Mouse (Mus musculus): ENCODE measurements around the gene Fgg. TPM values are rescaled to one million over a fixed set of nuclear protein-coding genes. Genes with fewer than 3 reads are reported as not detected.

Fgg gene
- not detected for polyA plus RNA-seq (2012; fragmentation: generic; extraction: Trizol)
- long read RNA-seq, experiment 1 = 0 reads
- long read RNA-seq, experiment 2 = 0 reads

- Histone ChIP-seq H3K79me2 (ENCODE audit: control insufficient read depth, insufficient read depth) (no peaks in the 10 kb centered on the region), H3K79me3 (ENCODE audit: low read depth) (no peaks in the 10 kb centered on the region), H3ac (ENCODE audit: control insufficient read depth, insufficient read length, low read depth) (no peak within 1 kb of the TSS), H3K27me3 (ENCODE audit: control insufficient read depth, insufficient read depth, insufficient read length) (peaks cover 11% of the 10 kb centered on the region), H3K36me3 (ENCODE audit: control insufficient read depth, insufficient read depth) (no peaks in the 10 kb centered on the region), H3K4me3 (ENCODE audit: insufficient read depth, poor library complexity, severe bottlenecking) (no peak within 1 kb of the TSS)
- no peak for TF ChIP-seq FOSL1 (IDR thresholded peaks at IDR 0.05; ENCODE audit: insufficient read depth, low read length, poor library complexity, severe bottlenecking)
- TF ChIP-seq MYOD1 (IDR thresholded peaks at IDR 0.05; ENCODE audit: control insufficient read depth, insufficient read length, low read depth) = no peak
- no peak for TF ChIP-seq CEBPB (IDR thresholded peaks at IDR 0.05; ENCODE audit: low read depth)
- TF ChIP-seq MAX (IDR thresholded peaks at IDR 0.05) = no peak
Measured at GRCm38 (mm10) chr3:83007557-83007956, at the start of gene Fgg. TSS of gene Fgg (plus strand) at chr3:83007724.

GRCm38 (mm10) chr3:82971046-82971445 lies 36.5 kb upstream of the Fgg start:
- Histone ChIP-seq H3K79me3 (ENCODE audit: low read depth) (no peaks in the 10 kb centered on the region), H3K36me3 (ENCODE audit: control insufficient read depth, insufficient read depth) (no peaks in the 10 kb centered on the region), H3K27me3 (ENCODE audit: control insufficient read depth, insufficient read depth, insufficient read length) (peaks cover 3% of the 10 kb centered on the region), H3K4me3 (ENCODE audit: insufficient read depth, poor library complexity, severe bottlenecking) (no peak overlapping the region), H3ac (ENCODE audit: control insufficient read depth, insufficient read length, low read depth) (no peak overlapping the region), H3K79me2 (ENCODE audit: control insufficient read depth, insufficient read depth) (no peaks in the 10 kb centered on the region)
- no peak for TF ChIP-seq CEBPB (IDR thresholded peaks at IDR 0.05; ENCODE audit: low read depth)
- TF ChIP-seq USF1 (IDR thresholded peaks at IDR 0.05; ENCODE audit: low read depth) = no peak
- no peak for TF ChIP-seq FOSL1 (IDR thresholded peaks at IDR 0.05; ENCODE audit: insufficient read depth, low read length, poor library complexity, severe bottlenecking)
- TF ChIP-seq MAX (IDR thresholded peaks at IDR 0.05) = no peak
- no peak for TF ChIP-seq CTCF (IDR thresholded peaks at IDR 0.05; ENCODE audit: control insufficient read depth, insufficient read depth, insufficient read length)

- Histone ChIP-seq H3ac (ENCODE audit: control insufficient read depth, insufficient read length, low read depth) (no peak overlapping the region), H3K79me3 (ENCODE audit: low read depth) (no peaks in the 10 kb centered on the region)
Measured at GRCm38 (mm10) chr3:82980818-82981217, 26.7 kb upstream of the Fgg start.

GRCm38 (mm10) chr3:82981861-82982260 lies 25.7 kb upstream of the Fgg start:
- H3K4me3 ChIP-seq (ENCODE audit: insufficient read depth, poor library complexity, severe bottlenecking) = no peak overlapping the region
- no peaks in the 10 kb centered on the region for H3K27me3 ChIP-seq (ENCODE audit: control insufficient read depth, insufficient read depth, insufficient read length)
- no peaks in the 10 kb centered on the region for H3K36me3 ChIP-seq (ENCODE audit: control insufficient read depth, insufficient read depth)
- no peaks in the 10 kb centered on the region for H3K79me3 ChIP-seq (ENCODE audit: low read depth)
- no peaks in the 10 kb centered on the region for H3K79me2 ChIP-seq (ENCODE audit: control insufficient read depth, insufficient read depth)
- no peak for TF ChIP-seq CEBPB (IDR thresholded peaks at IDR 0.05; ENCODE audit: low read depth)
- no peak for TF ChIP-seq CTCF (IDR thresholded peaks at IDR 0.05; ENCODE audit: control insufficient read depth, insufficient read depth, insufficient read length)
- no peak for TF ChIP-seq MYOD1 (IDR thresholded peaks at IDR 0.05; ENCODE audit: control insufficient read depth, insufficient read length, low read depth)
- no peak for TF ChIP-seq MYOG (IDR thresholded peaks at IDR 0.05; ENCODE audit: control insufficient read depth, extremely low read depth, insufficient read length)
- TF ChIP-seq USF1 (IDR thresholded peaks at IDR 0.05; ENCODE audit: low read depth) = no peak
- TF ChIP-seq FOSL1 (IDR thresholded peaks at IDR 0.05; ENCODE audit: insufficient read depth, low read length, poor library complexity, severe bottlenecking) = no peak
- TF ChIP-seq MAX (IDR thresholded peaks at IDR 0.05) = no peak
- H3ac ChIP-seq (ENCODE audit: control insufficient read depth, insufficient read length, low read depth) = no peak overlapping the region

More at GRCm38 (mm10) chr3:82980818-82981217, 26.7 kb upstream of the Fgg start:
- H3K36me3 ChIP-seq (ENCODE audit: control insufficient read depth, insufficient read depth) = no peaks in the 10 kb centered on the region
- no peak overlapping the region for H3K4me3 ChIP-seq (ENCODE audit: insufficient read depth, poor library complexity, severe bottlenecking)
- H3K79me2 ChIP-seq (ENCODE audit: control insufficient read depth, insufficient read depth) = no peaks in the 10 kb centered on the region
- H3K27me3 ChIP-seq (ENCODE audit: control insufficient read depth, insufficient read depth, insufficient read length) = no peaks in the 10 kb centered on the region
- no peak for TF ChIP-seq CTCF (IDR thresholded peaks at IDR 0.05; ENCODE audit: control insufficient read depth, insufficient read depth, insufficient read length)
- no peak for TF ChIP-seq USF1 (IDR thresholded peaks at IDR 0.05; ENCODE audit: low read depth)
- no peak for TF ChIP-seq MAX (IDR thresholded peaks at IDR 0.05)
- no peak for TF ChIP-seq MYOG (IDR thresholded peaks at IDR 0.05; ENCODE audit: control insufficient read depth, extremely low read depth, insufficient read length)

GRCm38 (mm10) chr3:82984840-82985239 lies 22.7 kb upstream of the Fgg start:
- Histone ChIP-seq H3K36me3 (ENCODE audit: control insufficient read depth, insufficient read depth) (no peaks in the 10 kb centered on the region), H3ac (ENCODE audit: control insufficient read depth, insufficient read length, low read depth) (no peak overlapping the region), H3K79me3 (ENCODE audit: low read depth) (no peaks in the 10 kb centered on the region), H3K4me3 (ENCODE audit: insufficient read depth, poor library complexity, severe bottlenecking) (no peak overlapping the region), H3K79me2 (ENCODE audit: control insufficient read depth, insufficient read depth) (no peaks in the 10 kb centered on the region), H3K27me3 (ENCODE audit: control insufficient read depth, insufficient read depth, insufficient read length) (no peaks in the 10 kb centered on the region)
- TF ChIP-seq CTCF (IDR thresholded peaks at IDR 0.05; ENCODE audit: control insufficient read depth, insufficient read depth, insufficient read length) (no peak), MAX (IDR thresholded peaks at IDR 0.05) (no peak), USF1 (IDR thresholded peaks at IDR 0.05; ENCODE audit: low read depth) (no peak), MYOG (IDR thresholded peaks at IDR 0.05; ENCODE audit: control insufficient read depth, extremely low read depth, insufficient read length) (no peak), CEBPB (IDR thresholded peaks at IDR 0.05; ENCODE audit: low read depth) (no peak), FOSL1 (IDR thresholded peaks at IDR 0.05; ENCODE audit: insufficient read depth, low read length, poor library complexity, severe bottlenecking) (no peak), MYOD1 (IDR thresholded peaks at IDR 0.05; ENCODE audit: control insufficient read depth, insufficient read length, low read depth) (no peak)

GRCm38 (mm10) chr3:82991963-82992362 lies 15.6 kb upstream of the Fgg start:
- H3K79me3 ChIP-seq (ENCODE audit: low read depth) = no peaks in the 10 kb centered on the region
- H3K27me3 ChIP-seq (ENCODE audit: control insufficient read depth, insufficient read depth, insufficient read length) = peaks cover 11% of the 10 kb centered on the region
- no peaks in the 10 kb centered on the region for H3K79me2 ChIP-seq (ENCODE audit: control insufficient read depth, insufficient read depth)
- no peak overlapping the region for H3K4me3 ChIP-seq (ENCODE audit: insufficient read depth, poor library complexity, severe bottlenecking)
- no peaks in the 10 kb centered on the region for H3K36me3 ChIP-seq (ENCODE audit: control insufficient read depth, insufficient read depth)
- TF ChIP-seq CTCF (IDR thresholded peaks at IDR 0.05; ENCODE audit: control insufficient read depth, insufficient read depth, insufficient read length) = no peak
- TF ChIP-seq MYOG (IDR thresholded peaks at IDR 0.05; ENCODE audit: control insufficient read depth, extremely low read depth, insufficient read length) = no peak
- no peak for TF ChIP-seq MYOD1 (IDR thresholded peaks at IDR 0.05; ENCODE audit: control insufficient read depth, insufficient read length, low read depth)
- TF ChIP-seq FOSL1 (IDR thresholded peaks at IDR 0.05; ENCODE audit: insufficient read depth, low read length, poor library complexity, severe bottlenecking) = no peak
- no peak for TF ChIP-seq USF1 (IDR thresholded peaks at IDR 0.05; ENCODE audit: low read depth)
- TF ChIP-seq CEBPB (IDR thresholded peaks at IDR 0.05; ENCODE audit: low read depth) = no peak
- TF ChIP-seq MAX (IDR thresholded peaks at IDR 0.05) = no peak
- H3ac ChIP-seq (ENCODE audit: control insufficient read depth, insufficient read length, low read depth) = no peak overlapping the region
